Mouse (Mus musculus) large intestine, adult 2 months (tissue): Measurements from ENCODE around the gene C87977. TPM values are rescaled to one million over a fixed set of nuclear protein-coding genes. Genes with fewer than 3 reads are reported as not detected.
"Not testable (repeated sequence)": the region's sequence is repeated elsewhere in the genome, so short reads cannot be mapped to it uniquely, and the experiment has no call there.

Experiments used
- DNase-seq: peaks from one replicate; pipeline ENCODE4 v3.0.0-alpha.2; 2012; ENCODE audit warnings: low read depth, low spot score
- WGBS: fragments of 180-500 bp; shearing (Covaris S2); methylation state at CpG from one replicate; pipeline ENCODE4 v1.1.7; 2018; 5-methylcytosine and 5-hydroxymethylcytosine counted together
- polyA plus RNA-seq: library from polyadenylated mRNA; depleted of rRNA; stranded (reverse); fragments of >200 nt; gene quantifications from 2 replicates; pipeline ENCODE4 v1.2.3, GENCODE M21; 2012; rRNA removed

Gene C87977
- polyA plus RNA-seq, result 0.17 and 0.23 TPM in 2 replicates

- DNase-seq, result not testable (repeated sequence)
- 83% methylated on average over 1 of the region's 1 CpGs for WGBS
Measured at GRCm38 (mm10) chr4:144213218-144213617, at the start of gene C87977. Gene C87977 (minus strand): TSS chr4:144213318.

GRCm38 (mm10) chr4:144254768-144255167 lies 41.6 kb upstream of the C87977 start:
- DNase-seq, result not testable (repeated sequence)

- WGBS, result 21% methylated on average over 1 of the region's 1 CpGs
- no peak for DNase-seq
Measured at GRCm38 (mm10) chr4:144190419-144190818, 22.7 kb downstream of the C87977 start, which contains the start of gene Oog2. Gene Oog2 (plus strand): TSS chr4:144190719.

DNA sequence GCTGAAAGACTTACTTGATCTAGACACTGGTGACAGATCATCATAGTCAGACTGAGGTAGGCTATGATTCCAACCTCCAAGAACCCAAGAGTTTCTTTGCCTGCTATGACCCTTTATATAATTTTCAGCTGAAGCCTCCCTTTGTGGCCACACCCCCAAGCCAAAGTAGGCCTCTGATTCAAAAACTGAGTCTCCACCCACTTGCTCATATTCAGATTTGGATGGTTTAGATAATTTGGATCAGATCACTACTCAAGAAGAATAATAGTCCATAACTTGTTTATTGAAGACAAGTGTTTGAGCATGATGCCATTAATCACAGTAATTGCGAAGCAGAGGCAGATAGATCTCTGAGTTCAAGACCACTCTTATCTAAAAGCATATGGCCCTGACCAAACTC lies 50.6 kb downstream of the C87977 start, which contains the start of gene Oog3:
Gene Oog3 (minus strand): TSS at position 101 of the 400 bp plus-strand sequence.
- no peak for DNase-seq
- 90% methylated on average over 1 of the region's 1 CpGs for WGBS

Other genes starting within 250 kb of the C87977 start
- gene Gm13101, start 246.4 kb downstream of the C87977 start, polyA plus RNA-seq, result not detected in 2 replicates
- not detected in 2 replicates for gene Pramef17, start 218.9 kb downstream of the C87977 start, polyA plus RNA-seq
- gene Pramel4, start 154.2 kb downstream of the C87977 start, polyA plus RNA-seq, result not detected in 2 replicates
- gene Gm13102, start 106.8 kb downstream of the C87977 start, polyA plus RNA-seq, result not detected in 2 replicates
- gene Oog3, start 50.7 kb downstream of the C87977 start, polyA plus RNA-seq, result not detected in 2 replicates
- not detected in 2 replicates for gene Oog2, start 22.6 kb downstream of the C87977 start, polyA plus RNA-seq
- not detected in 2 replicates for gene Pramel5, start 67.2 kb upstream of the C87977 start, polyA plus RNA-seq
- not detected in 2 replicates for gene Gm13128, start 116.9 kb upstream of the C87977 start, polyA plus RNA-seq
- not detected in 2 replicates for gene Gm13119, start 144.6 kb upstream of the C87977 start, polyA plus RNA-seq
- gene Pramef20, start 164.6 kb upstream of the C87977 start, polyA plus RNA-seq, result not detected in 2 replicates
- gene Pramef12, start 195.1 kb upstream of the C87977 start, polyA plus RNA-seq, result 0.32 TPM in 1 of 2 replicates, not detected in the other
- gene 1700012P22Rik, start 225.5 kb upstream of the C87977 start, polyA plus RNA-seq, result not detected in 2 replicates
- not detected in 2 replicates for gene Gm9944, start 240.0 kb upstream of the C87977 start, polyA plus RNA-seq